Mouse (Mus musculus): Measurements from ENCODE around the gene Atp5g2.

Gene Atp5g2

GRCm38 (mm10) chr15:102672215-102673071, at the start of gene Atp5g2:
Gene Atp5g2, minus strand, starts transcription at chr15:102672352.
- no peak for ATAC-seq (ENCODE audit: insufficient number of reproducible peaks, low FRiP score, low TSS enrichment)

- ATAC-seq (ENCODE audit: insufficient number of reproducible peaks, low FRiP score, low TSS enrichment): no peak
Observed at GRCm38 (mm10) chr15:102721016-102721898, 49.1 kb upstream of the Atp5g2 start.

DNA sequence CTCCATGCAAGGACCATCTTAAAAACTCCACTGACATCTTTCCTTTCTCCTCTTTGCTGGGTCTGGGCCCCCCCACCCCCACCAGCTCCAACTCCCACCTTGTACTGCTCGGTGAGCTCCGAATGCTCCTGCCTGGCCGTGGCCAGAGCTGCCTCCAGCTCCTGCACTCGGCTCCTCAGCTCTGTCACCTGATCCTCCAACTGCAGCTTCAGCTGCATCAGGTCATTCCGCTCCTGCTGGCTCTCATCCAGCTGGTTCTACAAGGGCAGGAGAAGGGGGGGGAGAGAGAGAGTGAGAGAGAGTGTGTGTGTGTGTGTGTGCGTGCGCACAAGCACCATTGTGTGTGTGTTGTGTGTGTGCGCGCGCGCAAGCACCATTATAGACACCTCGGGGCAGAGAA, 44.0 kb upstream of the Atp5g2 start:
- no peak for ATAC-seq (ENCODE audit: insufficient number of reproducible peaks, low FRiP score, low TSS enrichment)

- no peak for ATAC-seq (ENCODE audit: insufficient number of reproducible peaks, low FRiP score, low TSS enrichment)
Observed at GRCm38 (mm10) chr15:102707736-102708269, 35.7 kb upstream of the Atp5g2 start.

DNA sequence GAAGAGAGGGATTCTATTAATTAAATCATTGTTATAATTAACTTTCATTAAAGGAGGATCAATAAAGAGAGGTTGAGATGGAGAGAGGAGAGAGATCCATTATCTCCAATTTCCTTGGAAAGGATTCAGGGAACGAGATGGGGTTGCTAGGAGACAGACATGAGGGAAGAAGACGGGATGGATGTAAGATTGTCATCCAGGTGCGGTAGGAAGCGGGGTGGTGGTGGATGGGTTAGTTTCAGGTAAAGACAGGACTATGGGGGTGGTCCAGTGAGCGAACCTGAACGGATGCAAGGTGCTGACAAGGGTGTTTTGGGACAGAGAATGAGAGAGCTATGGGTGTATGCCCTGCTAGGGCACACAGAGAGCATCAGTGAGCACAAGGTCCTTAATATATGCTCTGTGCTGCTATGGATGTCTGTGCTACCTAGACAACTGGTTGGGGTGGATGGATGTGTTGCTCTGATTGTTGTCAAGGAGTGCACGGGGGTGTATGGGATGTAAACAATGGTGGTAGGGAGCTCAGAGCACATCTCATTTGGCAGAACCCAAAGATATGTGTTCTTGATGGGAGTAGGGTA, 33.9 kb upstream of the Atp5g2 start:
- ATAC-seq (ENCODE audit: insufficient number of reproducible peaks, low FRiP score, low TSS enrichment): no peak

- ATAC-seq (ENCODE audit: insufficient number of reproducible peaks, low FRiP score, low TSS enrichment): no peak
Observed at GRCm38 (mm10) chr15:102705226-102705894, 33.2 kb upstream of the Atp5g2 start.

- no peak for ATAC-seq (ENCODE audit: insufficient number of reproducible peaks, low FRiP score, low TSS enrichment)
Observed at GRCm38 (mm10) chr15:102704806-102705205, 32.7 kb upstream of the Atp5g2 start.

DNA sequence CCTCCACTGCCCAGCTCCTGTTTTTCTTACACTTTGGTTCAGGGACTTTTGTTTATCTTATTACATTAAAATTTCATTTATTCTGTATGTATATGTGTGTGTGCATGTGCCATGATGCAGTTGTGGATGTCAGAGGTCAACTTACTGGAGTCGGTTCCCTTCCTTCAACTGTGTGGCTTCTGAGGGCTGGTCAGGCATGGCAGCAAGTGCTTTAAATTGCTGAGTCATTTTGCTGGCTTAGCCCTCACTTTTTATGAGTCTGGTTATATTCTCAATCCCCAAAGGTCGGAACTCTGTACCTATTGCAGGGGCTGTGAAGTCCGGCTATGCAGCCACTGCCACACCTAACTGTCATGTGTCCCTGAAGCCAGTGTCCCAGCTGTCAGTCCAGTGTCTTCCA, 30.8 kb upstream of the Atp5g2 start:
- no peak for ATAC-seq (ENCODE audit: insufficient number of reproducible peaks, low FRiP score, low TSS enrichment)

DNA sequence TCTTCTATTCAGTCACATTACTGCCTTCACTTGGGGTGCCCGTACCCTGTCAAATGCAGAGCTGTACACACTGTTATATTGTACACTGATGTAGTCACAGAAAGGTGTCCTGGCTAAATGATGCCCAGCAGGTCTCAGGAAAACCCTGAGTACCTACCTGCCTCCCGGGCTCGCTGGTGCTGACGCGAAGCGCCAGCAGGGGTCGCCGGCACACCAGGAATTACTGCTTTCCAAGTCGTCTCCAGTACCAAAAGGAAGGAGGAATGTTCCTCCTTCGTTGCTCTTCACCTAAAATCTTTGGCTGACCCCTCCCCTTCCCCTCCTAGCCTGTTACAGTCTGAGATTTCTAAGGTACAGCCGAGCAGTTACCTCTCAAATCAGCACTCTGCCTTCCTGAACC, 26.0 kb upstream of the Atp5g2 start:
- 0 out of 2 replicates have a peak, but pooled peaks have one; percentile 31 for ATAC-seq (ENCODE audit: insufficient number of reproducible peaks, low FRiP score, low TSS enrichment)

DNA sequence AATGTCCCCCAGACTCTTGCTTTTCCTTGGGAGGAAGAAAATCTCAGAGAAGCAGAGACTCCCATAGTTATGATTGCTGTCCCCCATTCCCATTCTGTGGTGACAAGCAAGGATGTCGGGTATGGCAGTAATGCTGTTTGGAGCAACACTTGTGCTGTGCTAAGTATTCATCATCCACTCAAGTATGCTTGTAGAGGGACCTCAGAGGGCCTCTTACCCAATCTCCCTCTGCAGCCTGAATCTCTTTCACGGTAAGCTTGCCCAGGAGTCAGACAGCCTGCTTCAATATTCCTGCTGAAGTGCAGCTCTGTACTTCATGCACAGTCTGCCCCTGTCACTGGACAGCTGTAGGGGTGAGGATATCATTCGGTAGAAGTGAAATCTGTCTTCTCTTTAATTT, 24.7 kb upstream of the Atp5g2 start:
- ATAC-seq (ENCODE audit: insufficient number of reproducible peaks, low FRiP score, low TSS enrichment): no peak

DNA sequence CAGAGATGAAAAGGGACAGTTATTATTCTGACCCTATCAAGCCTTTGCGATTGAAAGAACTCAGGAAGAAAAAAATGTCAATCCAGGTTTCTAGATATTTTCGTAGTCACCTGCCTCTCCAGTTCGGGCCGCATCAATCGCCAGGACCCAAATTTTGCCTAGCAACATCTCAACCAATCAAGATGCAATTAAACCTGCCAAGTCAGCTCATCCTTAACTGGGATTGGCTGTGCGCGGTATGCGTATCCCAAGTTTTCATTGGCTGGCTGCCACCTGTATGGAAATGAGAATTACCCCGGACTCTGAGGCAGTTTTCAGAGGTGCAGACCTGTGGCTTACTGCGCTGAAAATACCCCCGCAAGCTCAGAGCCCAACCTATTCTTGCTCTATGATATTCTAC, 21.4 kb upstream of the Atp5g2 start:
- peak; percentile 75 for ATAC-seq (ENCODE audit: insufficient number of reproducible peaks, low FRiP score, low TSS enrichment)

- ATAC-seq (ENCODE audit: insufficient number of reproducible peaks, low FRiP score, low TSS enrichment): peak; percentile 61; the same call in 1 of the 2 replicates
Observed at GRCm38 (mm10) chr15:102692991-102693411, 20.8 kb upstream of the Atp5g2 start.

DNA sequence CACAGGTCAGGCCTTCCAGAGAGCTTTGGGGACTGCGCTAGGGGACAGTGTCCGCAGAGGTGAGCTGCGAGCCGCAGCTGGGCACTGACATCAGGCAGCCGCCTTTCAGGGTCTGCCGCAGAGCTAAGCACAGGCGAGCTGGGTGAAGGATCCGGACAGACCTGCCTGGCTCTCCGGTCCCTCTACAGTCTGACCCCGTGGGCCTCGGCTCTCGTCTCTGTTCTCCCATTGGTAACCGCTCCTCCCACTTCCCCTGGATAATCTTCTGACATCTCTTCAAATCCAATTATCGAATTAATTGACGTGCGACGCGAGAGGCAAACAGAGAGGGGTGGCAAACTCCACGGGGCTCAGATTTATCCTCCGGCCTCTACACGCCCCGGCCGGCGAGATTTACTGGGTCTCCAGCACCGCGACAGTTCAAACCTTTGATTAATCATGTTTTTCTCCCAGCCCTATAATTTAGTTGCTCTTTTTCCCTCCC, 20.2 kb upstream of the Atp5g2 start:
- ATAC-seq (ENCODE audit: insufficient number of reproducible peaks, low FRiP score, low TSS enrichment): no peak

DNA sequence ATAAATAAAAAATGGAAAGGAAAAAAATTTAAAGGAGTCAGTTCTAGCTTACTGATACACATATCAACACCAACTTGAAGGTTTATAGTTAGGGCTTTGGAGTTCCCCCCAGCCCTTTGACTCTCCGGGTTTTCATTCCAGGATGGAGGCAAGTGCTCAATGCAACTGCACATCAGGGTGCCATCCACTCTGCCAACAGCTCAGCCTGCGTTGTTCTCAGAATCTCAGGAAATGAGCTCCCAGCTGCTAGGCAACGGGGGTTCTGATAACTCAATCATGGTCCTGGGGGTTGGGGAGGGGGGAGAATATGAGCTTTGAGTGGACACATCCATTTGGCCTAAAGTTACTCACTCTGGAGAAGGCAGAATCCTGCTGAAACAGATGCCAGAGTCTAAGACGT, 13.6 kb upstream of the Atp5g2 start:
- no peak for ATAC-seq (ENCODE audit: insufficient number of reproducible peaks, low FRiP score, low TSS enrichment)

- peak; percentile 58; the same call in 1 of the 2 replicates for ATAC-seq (ENCODE audit: insufficient number of reproducible peaks, low FRiP score, low TSS enrichment)
Observed at GRCm38 (mm10) chr15:102683670-102684069, 11.5 kb upstream of the Atp5g2 start.

GRCm38 (mm10) chr15:102676345-102676744, 4.2 kb upstream of the Atp5g2 start:
- no peak for ATAC-seq (ENCODE audit: insufficient number of reproducible peaks, low FRiP score, low TSS enrichment)

DNA sequence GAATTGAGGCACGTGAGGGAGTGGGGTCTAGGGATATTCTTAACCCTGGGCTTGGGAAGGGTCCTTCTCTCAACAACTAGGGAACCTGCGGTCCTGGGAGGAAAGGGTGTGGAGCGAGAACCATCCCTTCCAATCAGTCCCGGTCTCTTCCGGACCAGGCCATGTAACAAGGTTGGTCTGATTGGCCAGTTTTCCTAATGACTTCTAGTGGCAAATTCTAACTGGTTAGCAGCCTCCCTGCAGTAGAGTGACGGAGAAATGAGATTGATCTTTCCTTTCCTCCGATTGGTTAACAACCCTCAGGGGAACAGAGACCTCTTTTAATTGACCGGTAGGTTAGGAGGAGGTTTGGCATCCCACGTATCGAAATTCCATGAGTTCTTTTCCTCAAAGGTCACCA, 1.4 kb upstream of the Atp5g2 start:
- 0 out of 2 replicates have a peak, but pooled peaks have one; percentile 28 for ATAC-seq (ENCODE audit: insufficient number of reproducible peaks, low FRiP score, low TSS enrichment)

- ATAC-seq (ENCODE audit: insufficient number of reproducible peaks, low FRiP score, low TSS enrichment): peak; percentile 28; the same call in 1 of the 2 replicates
Observed at GRCm38 (mm10) chr15:102671721-102672214, 384 bp downstream of the Atp5g2 start.

DNA sequence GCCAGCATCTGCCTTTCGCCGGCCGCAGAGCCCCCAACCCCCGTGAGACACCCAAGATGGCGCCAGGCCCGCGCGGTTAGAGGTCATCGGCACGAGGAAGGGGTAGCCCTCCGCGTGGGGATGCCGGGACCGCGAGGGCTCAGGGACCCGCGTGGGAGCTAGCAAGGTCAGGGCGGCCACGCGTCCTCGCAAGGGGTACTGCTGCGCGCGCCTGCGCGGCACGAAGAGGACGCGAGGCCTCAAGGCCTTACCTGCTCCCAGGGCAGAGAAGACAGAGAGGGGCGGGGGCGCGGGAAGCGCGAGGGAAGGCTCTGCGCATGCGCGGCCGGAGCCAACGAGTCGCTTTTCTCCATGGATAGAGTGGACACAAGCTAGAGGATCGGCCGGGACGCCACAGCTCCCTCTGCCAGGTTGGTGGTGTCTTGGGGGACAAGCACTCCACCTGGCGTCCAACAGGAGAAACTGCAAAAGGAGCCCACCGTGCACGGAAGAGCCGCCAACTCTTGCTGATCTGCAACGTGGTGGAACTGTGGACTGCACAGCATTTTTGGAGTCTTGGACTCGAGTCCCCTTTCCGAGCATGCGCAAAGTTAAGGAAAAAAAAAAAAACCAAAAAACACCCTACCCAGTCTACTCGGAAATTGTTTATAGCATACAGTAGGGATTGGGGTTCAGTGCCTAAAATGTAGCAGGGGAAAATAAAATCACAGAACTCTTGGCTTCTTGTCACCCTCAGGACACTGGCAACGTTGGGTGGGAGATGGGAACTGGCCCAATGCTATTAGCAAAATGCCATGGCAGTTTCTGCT, 1.2 kb downstream of the Atp5g2 start:
- ATAC-seq (ENCODE audit: insufficient number of reproducible peaks, low FRiP score, low TSS enrichment): peak; percentile 86

Data from cerebellum, adult (tissue).